In the genomic region with DNA sequence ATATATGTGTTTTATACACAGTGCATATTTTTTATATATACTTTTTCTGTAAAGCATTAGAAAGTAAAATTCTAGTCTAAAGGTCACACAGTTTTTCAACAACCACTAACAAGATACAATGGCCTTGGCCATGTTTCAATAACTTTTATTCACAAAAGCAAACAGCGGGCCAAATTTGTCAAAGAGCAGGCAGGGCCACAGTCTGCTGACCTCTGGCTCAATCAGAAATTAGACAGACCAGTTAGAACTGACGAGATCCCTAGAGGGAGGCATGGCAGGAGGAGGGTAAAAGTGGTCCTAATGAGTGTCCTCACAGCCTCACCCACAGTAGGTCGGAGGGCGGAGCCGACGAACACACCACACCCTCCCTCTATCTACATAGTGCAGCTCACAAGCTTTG, we compare ENCODE assay signal across 20 mouse cellular contexts.
DNase-seq lines count a peak whose midpoint lies in the region; ATAC-seq lines count a peak whose summit lies in the region.
"Had no signal": no experiment of that assay in that cellular context is flagged by ENCODE, and none has a peak within 500 bp of the region (broad histone marks: within the 10 kb centered on the region; RNA-seq: fewer than 3 reads in every experiment).

No protein-coding gene starts in this region.

- peak; percentile 68 for DNase-seq in heart, adult 11 months
- DNase-seq in heart, postnatal 36 days, result no peak
- DNase-seq in adrenal gland, adult 8-10 months, result peak; percentile 33
- DNase-seq in adrenal gland, postnatal 36 days, result peak; percentile 23 to 46
- no peak for DNase-seq in gastrocnemius, postnatal 25 days
- DNase-seq: cerebellum, adult 11-12 months; cerebellum, adult 8-10 months; cerebellum, postnatal 10 days; cerebellum, postnatal 36 days; embryo, embryonic 11 days; gastrocnemius, postnatal 10 days; heart, adult 18-20 months; heart, postnatal 10 days; heart, postnatal 4 days; kidney, adult 2 months had no signal

- ATAC-seq in frontal cortex, adult (ENCODE audit: low TSS enrichment), result no peak
- ATAC-seq: activated CD4-positive, CD25-positive, alpha-beta regulatory T cell, adult 4 months; CD4-positive, CD25-positive, alpha-beta regulatory T cell, adult 4 months; forebrain, embryonic 15.5 days; intestine, postnatal 0 days had no signal

- intact Hi-C loops in heart, postnatal 36 days (cut with DNase I), result no loop called here

Comparison
In these comparisons a context has a peak if more than half of its experiments do, and no peak if none do; other contexts are left out.
1. DNase-seq: peak in heart, adult 11 months (single experiment), adrenal gland, adult 8-10 months (single experiment) and adrenal gland, postnatal 36 days (2 of 2); none in heart, postnatal 36 days (0 of 2) and gastrocnemius, postnatal 25 days (single experiment).